Mouse (Mus musculus) left cerebral cortex, adult 6 months (tissue): ENCODE results near the gene Olfr77. TPM values are rescaled to one million over a fixed set of nuclear protein-coding genes. Genes with fewer than 3 reads are reported as not detected.

ENCODE experiments used
- long read RNA-seq, 2 experiments: library from polyadenylated mRNA; unstranded; transcript quantifications; one replicate each; pipeline ENCODE4 v2.0.0; 2019 to 2020
- polyA plus RNA-seq: library from polyadenylated mRNA; unstranded; fragments of <200 nt; fragmentation: Nextera tagmentation; gene quantifications from 2 replicates; pipeline ENCODE4 v1.2.3, GENCODE M21; 2021

The Olfr77 gene
- 0.36 and 0.44 TPM in 2 replicates for polyA plus RNA-seq
- long read RNA-seq, experiment 1, result 0 reads
- long read RNA-seq, experiment 2, result 0 reads

DNA sequence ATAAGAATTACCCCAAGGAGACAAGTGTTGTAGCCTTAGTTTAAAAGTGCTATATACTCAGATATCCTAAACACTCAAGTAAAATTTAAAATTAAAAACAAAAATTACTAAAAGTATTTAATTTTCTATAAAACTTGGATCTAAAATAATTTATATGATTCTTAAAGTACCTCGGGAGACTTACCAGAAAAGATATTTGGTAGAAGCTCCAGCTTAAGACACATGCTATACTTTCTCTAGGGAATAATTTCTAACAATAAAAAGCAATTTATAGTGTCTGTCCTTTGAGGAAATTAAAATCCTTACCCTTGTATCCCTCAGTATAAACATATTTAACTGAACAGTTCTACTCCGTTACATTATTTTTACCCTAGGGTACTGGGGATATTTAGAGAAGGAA is at the start of gene Olfr77:
Gene Olfr77 (plus strand): TSS at position 301 of the 400 bp plus-strand sequence.

GRCm38 (mm10) chr9:19887904-19888303 is 28.8 kb upstream of the Olfr77 start, which contains the start of gene Olfr862:
TSS of gene Olfr862 (minus strand) at chr9:19888004.

Other genes with a start within 250 kb of the Olfr77 start
- gene Olfr857, start 207.4 kb upstream of the Olfr77 start, polyA plus RNA-seq, result not detected in 2 replicates
- gene Olfr58, start 136.6 kb upstream of the Olfr77 start, polyA plus RNA-seq, result not detected in 2 replicates
- not detected in 2 replicates for gene Olfr859, start 112.0 kb upstream of the Olfr77 start, polyA plus RNA-seq
- gene Olfr860, start 67.1 kb upstream of the Olfr77 start, polyA plus RNA-seq, result not detected in 2 replicates
- not detected in 2 replicates for gene Olfr862, start 28.9 kb upstream of the Olfr77 start, polyA plus RNA-seq
- gene Olfr866, start 111.2 kb downstream of the Olfr77 start, polyA plus RNA-seq, result not detected in 2 replicates
- gene Olfr867, start 140.7 kb downstream of the Olfr77 start, polyA plus RNA-seq, result not detected in 2 replicates
- gene Olfr868, start 181.8 kb downstream of the Olfr77 start, polyA plus RNA-seq, result not detected in 2 replicates
- gene Olfr869, start 212.1 kb downstream of the Olfr77 start, polyA plus RNA-seq, result not detected in 2 replicates